Mouse (Mus musculus): Measurements from ENCODE around the gene Itm2b.

Gene Itm2b

GRCm38 (mm10) chr14:73384913-73385719 lies at the start of gene Itm2b:
TSS of gene Itm2b (minus strand) at chr14:73385289.
- DNase-seq: peak; percentile 93

GRCm38 (mm10) chr14:73433487-73433886 lies 48.4 kb upstream of the Itm2b start:
- DNase-seq: no peak

- DNase-seq: no peak
Measured at GRCm38 (mm10) chr14:73430571-73430970, 45.5 kb upstream of the Itm2b start.

GRCm38 (mm10) chr14:73425571-73426041 lies 40.5 kb upstream of the Itm2b start:
- DNase-seq: no peak

- no peak for DNase-seq
Measured at GRCm38 (mm10) chr14:73424961-73425360, 39.9 kb upstream of the Itm2b start.

- no peak for DNase-seq
Measured at GRCm38 (mm10) chr14:73423542-73423941, 38.5 kb upstream of the Itm2b start.

- no peak for DNase-seq
Measured at GRCm38 (mm10) chr14:73422621-73423020, 37.5 kb upstream of the Itm2b start.

GRCm38 (mm10) chr14:73421580-73421979 lies 36.5 kb upstream of the Itm2b start:
- DNase-seq: no peak

- no peak for DNase-seq
Measured at GRCm38 (mm10) chr14:73420138-73420745, 35.2 kb upstream of the Itm2b start.

GRCm38 (mm10) chr14:73416511-73416910 lies 31.4 kb upstream of the Itm2b start:
- no peak for DNase-seq

GRCm38 (mm10) chr14:73415376-73416035 lies 30.4 kb upstream of the Itm2b start:
- DNase-seq: no peak

GRCm38 (mm10) chr14:73411729-73412128 lies 26.6 kb upstream of the Itm2b start:
- no peak for DNase-seq

- DNase-seq: no peak
Measured at GRCm38 (mm10) chr14:73410083-73410482, 25.0 kb upstream of the Itm2b start.

- no peak for DNase-seq
Measured at GRCm38 (mm10) chr14:73408223-73408845, 23.2 kb upstream of the Itm2b start.

GRCm38 (mm10) chr14:73404016-73404415 lies 18.9 kb upstream of the Itm2b start:
- no peak for DNase-seq

- no peak for DNase-seq
Measured at GRCm38 (mm10) chr14:73403351-73403750, 18.3 kb upstream of the Itm2b start.

GRCm38 (mm10) chr14:73402296-73403035 lies 17.4 kb upstream of the Itm2b start:
- no peak for DNase-seq

- DNase-seq: no peak
Measured at GRCm38 (mm10) chr14:73401408-73401807, 16.3 kb upstream of the Itm2b start.

- DNase-seq: peak; percentile 51
Measured at GRCm38 (mm10) chr14:73399866-73400618, 15.0 kb upstream of the Itm2b start.

- no peak for DNase-seq
Measured at GRCm38 (mm10) chr14:73398367-73398996, 13.4 kb upstream of the Itm2b start.

GRCm38 (mm10) chr14:73395750-73396149 lies 10.7 kb upstream of the Itm2b start:
- no peak for DNase-seq

All from liver (tissue).